ENCODE assay signal across 29 mouse cellular contexts in the genomic region with DNA sequence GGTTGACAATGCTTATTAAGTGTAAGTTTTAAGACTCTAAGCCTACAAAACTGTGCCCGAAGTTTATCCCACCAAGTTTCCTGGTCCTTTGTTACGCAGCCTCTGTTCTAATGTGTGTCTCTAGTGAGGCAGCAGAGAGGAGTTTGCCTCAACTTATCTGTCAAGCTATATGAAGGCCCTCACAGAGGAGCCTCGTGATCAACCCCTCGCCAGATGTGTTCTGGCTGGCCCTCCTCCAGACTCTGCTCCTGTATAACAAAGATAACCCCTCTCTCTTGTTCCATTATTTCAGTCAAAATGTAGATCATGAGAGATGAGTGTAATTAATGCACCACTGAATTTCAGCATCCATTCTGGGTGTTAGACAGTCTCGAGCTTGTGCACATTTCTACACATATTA. TPM values are rescaled to one million over a fixed set of nuclear protein-coding genes. Genes with fewer than 3 reads are reported as not detected.
DNase-seq lines count a peak whose midpoint lies in the region; ATAC-seq and TF ChIP-seq lines count a peak whose summit lies in the region.
"Had no signal": no experiment of that assay in that cellular context is flagged by ENCODE, and none has a peak within 500 bp of the region (broad histone marks: within the 10 kb centered on the region; RNA-seq: fewer than 3 reads in every experiment).

No protein-coding gene starts in this region.

- WGBS in forebrain, embryonic 10.5 days = 82% methylated on average over 5 of the region's 5 CpGs
- 79% methylated on average over 5 of the region's 5 CpGs for whole genome bisulfite sequencing in forebrain, embryonic 11.5 days

- H3K9me3 ChIP-seq in MEL (replicated peaks; ENCODE audit: insufficient read depth, low read length) = no peaks in the 10 kb centered on the region
- no peaks in the 10 kb centered on the region for H3K9me3 ChIP-seq in forebrain, embryonic 10.5 days
- H3K9me3 ChIP-seq in forebrain, embryonic 11.5 days (ENCODE audit: control insufficient read depth, low read length) = no peaks in the 10 kb centered on the region
- H3K9me3 ChIP-seq: embryonic facial prominence, embryonic 12.5 days; forebrain, embryonic 15.5 days; heart, embryonic 12.5 days; hindbrain, embryonic 10.5 days; intestine, embryonic 15.5 days; limb, embryonic 13.5 days; lung, embryonic 15.5 days; midbrain, embryonic 10.5 days; neural tube, embryonic 13.5 days had no signal

- H3K4me1 ChIP-seq in MEL (ENCODE audit: control insufficient read depth in 1 of 2, insufficient read depth in 2 of 2, low read length in 2 of 2) = peaks cover 5 to 12% of the 10 kb centered on the region in 2 experiments
- H3K4me1 ChIP-seq in forebrain, embryonic 10.5 days = peaks cover 18% of the 10 kb centered on the region
- H3K4me1 ChIP-seq in forebrain, embryonic 11.5 days (replicated peaks; ENCODE audit: control insufficient read depth, insufficient read depth, low read length) = peaks cover 3% of the 10 kb centered on the region; the same call in 1 of the 2 replicates

- no peak overlapping the region for H3K4me2 ChIP-seq in forebrain, embryonic 11.5 days (ENCODE audit: low read depth, low read length, severe bottlenecking)
- H3K4me2 ChIP-seq: embryonic facial prominence, embryonic 12.5 days; forebrain, embryonic 15.5 days; heart, embryonic 12.5 days; intestine, embryonic 15.5 days; limb, embryonic 13.5 days; lung, embryonic 15.5 days; neural tube, embryonic 13.5 days had no signal

- H3K4me3 ChIP-seq in MEL (ENCODE audit: control insufficient read depth in 1 of 2, insufficient read depth in 1 of 2, low read depth in 2 of 2, low read length in 2 of 2) = peak overlapping the region; percentile 33 to 76
- H3K4me3 ChIP-seq in forebrain, embryonic 10.5 days = no peak overlapping the region
- H3K4me3 ChIP-seq in forebrain, embryonic 11.5 days (ENCODE audit: low read depth, low read length) = no peak overlapping the region
- H3K4me3 ChIP-seq: embryonic facial prominence, embryonic 12.5 days; erythroblast, embryonic 14.5 days; forebrain, embryonic 15.5 days; heart, embryonic 12.5 days; hindbrain, embryonic 10.5 days; intestine, embryonic 15.5 days; layer of hippocampus, adult 2 months; limb, embryonic 13.5 days; lung, embryonic 15.5 days; midbrain, embryonic 10.5 days; myocyte; neural tube, embryonic 13.5 days had no signal

- ATAC-seq in erythroid progenitor cell, adult 5-6 weeks (replicated peaks; ENCODE audit: low FRiP score, poor library complexity, severe bottlenecking) = peak; percentile 52
- no peak for ATAC-seq in forebrain, embryonic 11.5 days (replicated peaks; ENCODE audit: low FRiP score)
- ATAC-seq: forebrain, embryonic 15.5 days; hindbrain, embryonic 16.5 days; intestine, embryonic 15.5 days; midbrain, embryonic 16.5 days had no signal

- DNase-seq in MEL (ENCODE audit: low read depth, low spot score) = peak; percentile 90
- DNase-seq in MEL-GATA-1-ER (ENCODE audit: extremely low read depth, low read depth) = peak; percentile 75
- peak; percentile 43 to 56 for DNase-seq in spleen, postnatal 14 days (ENCODE audit: low spot score in 2 of 2)
- DNase-seq in forebrain, embryonic 10.5 days (ENCODE audit: extremely low spot score, low spot score) = no peak
- DNase-seq in lung, postnatal 36 days = no peak
- DNase-seq in forebrain, embryonic 11.5 days (ENCODE audit: low spot score) = no peak
- DNase-seq: adrenal gland, postnatal 10 days; cerebellum, adult 9-10 months; heart, postnatal 10 days; kidney, adult 8-10 months; kidney, postnatal 10 days; lung, postnatal 4 days; retina, postnatal 1 day; right cerebral cortex, postnatal 25 days had no signal

- no peak for TF ChIP-seq POLR2A in MEL (IDR thresholded peaks at IDR 0.05; ENCODE audit: control insufficient read depth in 1 of 2, insufficient read depth in 1 of 2, low read depth in 1 of 2, low read length in 2 of 2, poor library complexity in 1 of 2)

- peak overlapping the region; percentile 47 for H3K27ac ChIP-seq in MEL (ENCODE audit: control insufficient read depth, low read depth, low read length)
- no peak overlapping the region for H3K27ac ChIP-seq in forebrain, embryonic 10.5 days
- no peak overlapping the region for H3K27ac ChIP-seq in forebrain, embryonic 11.5 days (ENCODE audit: low read depth, low read length)
- H3K27ac ChIP-seq: embryonic facial prominence, embryonic 12.5 days; hindbrain, embryonic 10.5 days; intestine, embryonic 15.5 days; layer of hippocampus, adult 2 months; limb, embryonic 13.5 days; lung, embryonic 15.5 days; midbrain, embryonic 10.5 days; neural tube, embryonic 13.5 days had no signal

- H3K27me3 ChIP-seq in MEL (ENCODE audit: control insufficient read depth in 1 of 2, insufficient read depth in 2 of 2, low read length in 2 of 2) = no peaks in the 10 kb centered on the region
- H3K27me3 ChIP-seq in forebrain, embryonic 10.5 days (ENCODE audit: poor library complexity, severe bottlenecking) = peaks cover 47% of the 10 kb centered on the region
- H3K27me3 ChIP-seq in forebrain, embryonic 11.5 days (ENCODE audit: control insufficient read depth, insufficient read depth, low read length) = peaks cover 2% of the 10 kb centered on the region; the same call in 1 of the 2 replicates
- H3K27me3 ChIP-seq: forebrain, embryonic 15.5 days had no signal

- no peak for TF ChIP-seq RAD21 in MEL (IDR thresholded peaks at IDR 0.05; ENCODE audit: low read depth, low read length)

- no peaks in the 10 kb centered on the region for H3K79me2 ChIP-seq in MEL (ENCODE audit: control insufficient read depth, insufficient read depth, low read length, poor library complexity)

- TF ChIP-seq CTCF in MEL (IDR thresholded peaks at IDR 0.05 in 2 of 3, conservative IDR thresholded peaks at IDR 0.05 in 1 of 3; ENCODE audit: control insufficient read depth in 1 of 3, insufficient read depth in 1 of 3, low read depth in 2 of 3, low read length in 3 of 3, poor library complexity in 1 of 3, severe bottlenecking in 1 of 3) = no peak

- peaks cover 0 to 8% of the 10 kb centered on the region in 2 experiments; a peak in 2 of 4 replicates for H3K36me3 ChIP-seq in MEL (ENCODE audit: control insufficient read depth in 1 of 2, insufficient read depth in 2 of 2, low read length in 2 of 2)
- no peaks in the 10 kb centered on the region for H3K36me3 ChIP-seq in forebrain, embryonic 10.5 days (replicated peaks)
- H3K36me3 ChIP-seq in forebrain, embryonic 11.5 days (ENCODE audit: control insufficient read depth, insufficient read depth, low read length) = no peaks in the 10 kb centered on the region
- H3K36me3 ChIP-seq: embryonic facial prominence, embryonic 12.5 days; forebrain, embryonic 15.5 days; heart, embryonic 12.5 days; hindbrain, embryonic 10.5 days; intestine, embryonic 15.5 days; limb, embryonic 13.5 days; lung, embryonic 15.5 days; midbrain, embryonic 10.5 days; neural tube, embryonic 13.5 days had no signal

- TF ChIP-seq EP300 in MEL (IDR thresholded peaks at IDR 0.05; ENCODE audit: low read depth in 1 of 2, low read length in 2 of 2) = peak; percentile 77 to 87; a peak in 3 of 4 replicates

- H3K9ac ChIP-seq in MEL (ENCODE audit: control insufficient read depth, low read depth, low read length, poor library complexity, severe bottlenecking) = peak overlapping the region; percentile 34
- H3K9ac ChIP-seq in forebrain, embryonic 11.5 days (ENCODE audit: low read length) = no peak overlapping the region
- H3K9ac ChIP-seq: embryonic facial prominence, embryonic 12.5 days; forebrain, embryonic 15.5 days; heart, embryonic 12.5 days; intestine, embryonic 15.5 days; limb, embryonic 13.5 days; lung, embryonic 15.5 days; neural tube, embryonic 13.5 days had no signal

TF ChIP-seq in MEL, 35 proteins besides CTCF, POLR2A, EP300 and RAD21 (continues in another document):
- TF ChIP-seq POLR2AphosphoS2 (IDR thresholded peaks at IDR 0.05; ENCODE audit: low read length) = no peak
- TF ChIP-seq ZNF384 (IDR thresholded peaks at IDR 0.05; ENCODE audit: low read depth, low read length) = no peak
- peak; percentile 88 for TF ChIP-seq ETS1 (IDR thresholded peaks at IDR 0.05; ENCODE audit: low read depth, low read length)
- TF ChIP-seq TCF12 (IDR thresholded peaks at IDR 0.05; ENCODE audit: low read depth, low read length) = peak; percentile 94
- 0 out of 2 replicates have a peak, but pooled peaks have one; percentile 34 for TF ChIP-seq MAZ (IDR thresholded peaks at IDR 0.05; ENCODE audit: low read depth, low read length)
- peak; percentile 56; the same call in 1 of the 2 replicates for TF ChIP-seq ZMIZ1 (IDR thresholded peaks at IDR 0.05; ENCODE audit: low read depth, low read length)
- TF ChIP-seq GATA1 (IDR thresholded peaks at IDR 0.05; ENCODE audit: low read depth, low read length) = peak; percentile 73
- TF ChIP-seq SIN3A (IDR thresholded peaks at IDR 0.05; ENCODE audit: low read length) = peak; percentile 64; the same call in 1 of the 2 replicates
- TF ChIP-seq CHD2 (IDR thresholded peaks at IDR 0.05; ENCODE audit: low read length) = no peak
- TF ChIP-seq TBP (IDR thresholded peaks at IDR 0.05; ENCODE audit: low read depth, low read length) = no peak
- TF ChIP-seq TAL1 (IDR thresholded peaks at IDR 0.05; ENCODE audit: low read length) = peak; percentile 93
- TF ChIP-seq MAX (IDR thresholded peaks at IDR 0.05; ENCODE audit: low read length) = peak; percentile 52; the same call in 1 of the 2 replicates
- no peak for TF ChIP-seq MEF2A (IDR thresholded peaks at IDR 0.05; ENCODE audit: extremely low read depth, insufficient replicate concordance, low read depth, low read length, poor library complexity, severe bottlenecking)
- no peak for TF ChIP-seq KAT2A (conservative IDR thresholded peaks at IDR 0.05; ENCODE audit: low read depth, low read length)
- TF ChIP-seq ELF1 (IDR thresholded peaks at IDR 0.05; ENCODE audit: low read depth, low read length) = no peak
- TF ChIP-seq BHLHE40 (IDR thresholded peaks at IDR 0.05; ENCODE audit: borderline replicate concordance, low read depth, low read length) = peak; percentile 73; the same call in 1 of the 2 replicates
- peak; percentile 68; the same call in 1 of the 2 replicates for TF ChIP-seq MXI1 (IDR thresholded peaks at IDR 0.05; ENCODE audit: low read depth, low read length)
- no peak for TF ChIP-seq NELFE (IDR thresholded peaks at IDR 0.05; ENCODE audit: low read depth, low read length)
- TF ChIP-seq USF1 (IDR thresholded peaks at IDR 0.05; ENCODE audit: low read depth, low read length) = peak; percentile 77
- peak; percentile 71 for TF ChIP-seq MYC (IDR thresholded peaks at IDR 0.05; ENCODE audit: low read depth, low read length)

RNA-seq across cellular contexts. Expression of a gene that starts 1.7 kb away (rescaled TPM):
- 0.26 and 0.31 TPM in 2 replicates for total RNA-seq in MEL (2012; rRNA removed)
- 1 to 10 TPM in 1 of 2 experiments, not detected in 1; 1.1 TPM for polyA plus RNA-seq in MEL (2012; ENCODE audit: insufficient read depth in 1 of 2, insufficient read length in 2 of 2, low read depth in 1 of 2, low replicate concordance in 2 of 2, missing spikeins in 1 of 2)
- total RNA-seq in erythroid progenitor cell, adult 5-6 weeks (2015; ENCODE audit: low replicate concordance) = 13.7 and 23.1 TPM in 2 replicates
- 20.4 and 29.0 TPM in 2 replicates for total RNA-seq in erythroid progenitor cell, adult 5-6 weeks (2017; ENCODE audit: low replicate concordance)
- polyA plus RNA-seq in forebrain, embryonic 10.5 days (2016; fragmentation: Nextera tagmentation; extraction: Ambion mirVana) = 7.9 and 10.0 TPM in 2 replicates
- 18.5 and 20.0 TPM in 2 replicates for polyA plus RNA-seq in forebrain, embryonic 11.5 days (2014; fragmentation: Nextera tagmentation; extraction: Ambion mirVana)

Comparison
In these comparisons a context has a peak if more than half of its experiments do, and no peak if none do; other contexts are left out.
1. DNase-seq: peak in MEL (single experiment), MEL-GATA-1-ER (single experiment) and spleen, postnatal 14 days (2 of 2); none in forebrain, embryonic 10.5 days (single experiment), lung, postnatal 36 days (single experiment) and forebrain, embryonic 11.5 days (single experiment).
2. H3K4me3 ChIP-seq: peak in MEL (2 of 2); none in forebrain, embryonic 10.5 days (single experiment) and forebrain, embryonic 11.5 days (single experiment).